Mouse (Mus musculus) liver, postnatal 0 days (tissue): ENCODE measurements around the gene Nfix. TPM values are rescaled to one million over a fixed set of nuclear protein-coding genes. Genes with fewer than 3 reads are reported as not detected.

ENCODE experiments used
- ATAC-seq: fragments of 200-750 bp; cut with Nextera tagmentation; 2 replicates; pipeline ENCODE4 v1.8.0; 2017; ENCODE audit warnings: mild to moderate bottlenecking, moderate library complexity
- DNase-seq: peaks from one replicate; pipeline ENCODE4 v3.0.0-alpha.2; 2016
- H3K27ac ChIP-seq: fragments of 300-500 bp; sonication (generic); 2 replicates; pipeline ENCODE4 v1.5.1; 2014; ENCODE audit warnings: antibody characterized with exemption, moderate library complexity, mild to moderate bottlenecking, low read depth
- H3K27me3 ChIP-seq: fragments of 300-500 bp; sonication (generic); 2 replicates; pipeline ENCODE4 v1.6.1; 2014; ENCODE audit warnings: low read length, control low read depth, mixed read lengths; ENCODE audit not compliant: insufficient read depth
- H3K36me3 ChIP-seq: fragments of 300-500 bp; sonication (generic); replicated peaks from 2 replicates; pipeline ENCODE4 v1.6.1; 2014; ENCODE audit warnings: mild to moderate bottlenecking, control low read depth, low read length, moderate library complexity, mixed read lengths; ENCODE audit not compliant: insufficient read depth
- H3K4me1 ChIP-seq: fragments of 300-500 bp; sonication (generic); 2 replicates; pipeline ENCODE4 v1.6.1; 2014; ENCODE audit warnings: antibody characterized with exemption, mild to moderate bottlenecking, control low read depth; ENCODE audit not compliant: insufficient read depth
- H3K4me2 ChIP-seq: fragments of 300-500 bp; sonication (generic); 2 replicates; pipeline ENCODE4 v1.6.1; 2014; ENCODE audit warnings: low read depth, mild to moderate bottlenecking, low read length, moderate library complexity, mixed read lengths
- H3K4me3 ChIP-seq: fragments of 300-500 bp; sonication (generic); 2 replicates; pipeline ENCODE4 v1.5.1; 2014; ENCODE audit warnings: low read depth, low read length
- H3K9ac ChIP-seq: fragments of 300-500 bp; sonication (generic); replicated peaks from 2 replicates; pipeline ENCODE4 v1.6.1; 2014; ENCODE audit warnings: mild to moderate bottlenecking, moderate library complexity
- H3K9me3 ChIP-seq: fragments of 300-500 bp; sonication (generic); 2 replicates; pipeline ENCODE4 v1.6.1; 2016; ENCODE audit warnings: mild to moderate bottlenecking, control low read depth, low read length, mixed read lengths
- CTCF ChIP-seq: sonication (generic); IDR thresholded peaks from 2 replicates; pipeline ENCODE4 v1.5.1; 2016; ENCODE audit warnings: antibody characterized with exemption, low read depth
- EP300 ChIP-seq: IDR thresholded peaks from 2 replicates; pipeline ENCODE4 v1.6.1; 2016; ENCODE audit warnings: antibody characterized with exemption, low read depth, mild to moderate bottlenecking
- WGBS: fragments of 180-500 bp; shearing (Covaris S2); extraction: QIAGEN DNeasy Blood & Tissue Kit; methylation state at CpG from one replicate; pipeline ENCODE4 v1.1.7; 2014; ENCODE audit not compliant: insufficient replicate concordance; 5-methylcytosine and 5-hydroxymethylcytosine counted together
- polyA plus RNA-seq: library from polyadenylated mRNA; unstranded; fragments of >200 nt; fragmentation: Nextera tagmentation; extraction: Ambion mirVana; gene quantifications from 2 replicates; pipeline ENCODE4 v1.2.1, GENCODE M21; 2015

Nfix gene
- polyA plus RNA-seq, 1 experiment from 2014 or later, result 4.7 TPM

DNA sequence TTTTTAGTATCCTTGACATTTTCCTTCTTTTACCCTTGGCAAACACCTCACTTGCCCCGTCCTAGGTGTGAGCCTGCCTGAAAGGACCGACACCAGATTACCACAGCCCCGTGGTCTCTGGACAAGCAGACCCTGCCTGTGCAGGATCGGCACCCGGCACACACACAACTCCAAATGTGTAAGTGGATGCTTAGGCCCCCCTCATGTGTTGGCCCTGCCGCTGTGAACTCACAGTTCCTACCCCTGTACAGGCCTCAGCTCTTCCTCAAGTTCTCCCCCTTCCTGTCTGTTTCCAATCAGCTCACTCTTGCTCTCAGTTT, 77.7 kb downstream of the Nfix start:
- H3K36me3 ChIP-seq, result peaks cover 7% of the 10 kb centered on the region
- no peak for TF ChIP-seq EP300
- no peak for TF ChIP-seq CTCF
- no peak for DNase-seq
- H3K9ac ChIP-seq, result peak overlapping the region; percentile 56
- H3K4me3 ChIP-seq, result peak overlapping the region; percentile 38
- ATAC-seq, result no peak
- peak overlapping the region; percentile 75 for H3K4me2 ChIP-seq
- H3K27me3 ChIP-seq, result no peaks in the 10 kb centered on the region
- peak overlapping the region; percentile 87 for H3K27ac ChIP-seq
- H3K9me3 ChIP-seq, result no peaks in the 10 kb centered on the region
- 46% methylated on average over 6 of the region's 6 CpGs for WGBS
- peaks cover 58% of the 10 kb centered on the region for H3K4me1 ChIP-seq

- H3K4me2 ChIP-seq, result no peak overlapping the region
- peaks cover 33% of the 10 kb centered on the region for H3K4me1 ChIP-seq
- no peaks in the 10 kb centered on the region; the same call in 1 of the 2 replicates for H3K36me3 ChIP-seq
- no peak overlapping the region for H3K4me3 ChIP-seq
- TF ChIP-seq CTCF (no peak), EP300 (no peak)
- no peak overlapping the region for H3K9ac ChIP-seq
- no peaks in the 10 kb centered on the region for H3K9me3 ChIP-seq
- 84% methylated on average over 5 of the region's 5 CpGs for WGBS
- no peaks in the 10 kb centered on the region for H3K27me3 ChIP-seq
- DNase-seq (no peak), ATAC-seq (no peak)
- no peak overlapping the region for H3K27ac ChIP-seq
Observed at GRCm38 (mm10) chr8:84718959-84719690, 81.0 kb downstream of the Nfix start.

DNA sequence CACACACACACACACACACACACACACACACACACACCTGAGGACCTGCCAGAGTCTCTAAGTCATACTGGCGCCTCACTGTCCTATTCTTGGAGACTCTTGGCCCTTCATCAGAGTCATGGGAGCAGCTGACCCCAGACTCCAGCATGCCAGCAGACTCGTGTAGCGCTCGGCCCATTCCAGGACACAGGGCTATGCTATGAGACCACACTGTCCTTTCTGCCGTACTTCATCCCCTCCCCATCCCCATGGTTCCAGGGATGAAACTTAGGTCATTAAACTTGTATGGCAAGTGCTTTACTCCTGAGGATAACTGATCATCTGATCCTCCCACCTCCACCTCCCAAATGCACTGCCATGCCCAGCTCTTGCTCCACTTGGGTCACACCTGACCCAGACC, 81.7 kb downstream of the Nfix start:
- TF ChIP-seq EP300 (no peak), CTCF (no peak)
- Histone ChIP-seq H3K4me1 (peaks cover 33% of the 10 kb centered on the region), H3K4me3 (no peak overlapping the region), H3K9ac (no peak overlapping the region), H3K9me3 (no peaks in the 10 kb centered on the region), H3K36me3 (no peaks in the 10 kb centered on the region; the same call in 1 of the 2 replicates), H3K27ac (no peak overlapping the region), H3K27me3 (no peaks in the 10 kb centered on the region), H3K4me2 (no peak overlapping the region)
- DNase-seq, result no peak
- WGBS, result 71% methylated on average over 5 of the region's 5 CpGs
- ATAC-seq, result no peak

GRCm38 (mm10) chr8:84716790-84717189, 83.4 kb downstream of the Nfix start:
- TF ChIP-seq EP300, result no peak
- no peak for TF ChIP-seq CTCF
- Histone ChIP-seq H3K4me2 (no peak overlapping the region), H3K36me3 (no peaks in the 10 kb centered on the region; the same call in 1 of the 2 replicates), H3K4me1 (peaks cover 32% of the 10 kb centered on the region), H3K27me3 (no peaks in the 10 kb centered on the region), H3K9me3 (no peaks in the 10 kb centered on the region), H3K4me3 (no peak overlapping the region), H3K27ac (peak overlapping the region; percentile 30; the same call in 1 of the 2 replicates), H3K9ac (no peak overlapping the region)
- no peak for DNase-seq
- 90% methylated on average over 11 of the region's 11 CpGs for WGBS
- no peak for ATAC-seq

DNA sequence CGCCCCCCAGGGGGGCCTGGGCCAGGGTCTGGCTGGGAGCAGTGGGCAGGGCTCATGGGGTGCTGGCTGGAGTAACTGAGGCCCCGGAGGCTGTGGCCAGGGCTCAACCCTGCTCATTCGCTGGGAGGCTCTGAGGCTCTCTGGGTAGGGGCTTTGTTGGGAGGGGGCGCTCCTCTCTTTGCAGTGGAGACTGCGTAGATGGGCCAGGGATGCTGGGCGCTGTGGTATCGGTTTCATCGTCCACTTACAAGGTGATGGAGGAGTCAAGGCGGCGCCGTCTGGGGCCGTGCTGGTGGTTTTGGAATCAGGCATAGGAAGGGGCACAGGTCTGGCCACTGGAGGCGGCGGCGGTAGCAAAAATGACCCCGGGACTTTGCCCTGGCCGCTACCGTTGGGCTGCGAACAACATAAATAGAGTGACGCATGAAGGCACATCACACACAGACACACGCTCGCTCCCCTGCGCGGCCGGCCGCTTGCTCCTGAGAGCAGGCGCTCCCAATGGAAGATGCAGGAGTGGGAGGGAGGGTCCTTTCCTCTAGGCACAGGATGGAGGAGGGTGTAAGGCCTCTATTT, 84.2 kb downstream of the Nfix start:
- WGBS, result 67% methylated on average over 26 of the region's 27 CpGs
- no peaks in the 10 kb centered on the region for H3K9me3 ChIP-seq
- no peaks in the 10 kb centered on the region; the same call in 1 of the 2 replicates for H3K36me3 ChIP-seq
- DNase-seq (peak; percentile 73), ATAC-seq (peak; percentile 87)
- H3K4me2 ChIP-seq, result peak overlapping the region; percentile 68
- no peaks in the 10 kb centered on the region for H3K27me3 ChIP-seq
- 0 out of 2 replicates have a peak, but pooled peaks have one; percentile 3 for TF ChIP-seq CTCF
- no peak for TF ChIP-seq EP300
- peak overlapping the region; percentile 81 for H3K27ac ChIP-seq
- peak overlapping the region; percentile 41 for H3K4me3 ChIP-seq
- peak overlapping the region; percentile 59; the same call in 1 of the 2 replicates for H3K9ac ChIP-seq
- peaks cover 30% of the 10 kb centered on the region for H3K4me1 ChIP-seq

DNA sequence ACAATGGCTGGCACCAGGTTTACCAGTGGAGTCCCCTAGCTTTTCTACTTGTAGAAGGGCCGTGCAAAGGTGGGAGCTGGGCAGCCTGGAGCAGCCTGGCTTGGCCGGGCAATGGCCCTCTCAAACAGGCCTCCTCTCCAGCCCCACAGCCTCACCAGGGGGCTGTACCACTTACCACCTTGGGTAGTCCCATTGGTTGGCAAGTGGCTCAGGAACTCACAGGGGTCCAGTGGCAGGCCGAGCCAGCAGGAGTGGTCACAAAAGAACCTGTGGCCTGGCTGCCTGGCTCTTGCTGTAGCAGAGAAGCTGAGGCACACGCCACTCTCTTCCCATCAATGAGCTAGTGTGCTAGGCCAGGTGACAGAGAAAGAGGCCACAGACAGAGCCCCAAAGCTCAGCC, 86.0 kb downstream of the Nfix start:
- Histone ChIP-seq H3K4me3 (no peak overlapping the region), H3K4me1 (peaks cover 30% of the 10 kb centered on the region), H3K36me3 (no peaks in the 10 kb centered on the region), H3K27me3 (no peaks in the 10 kb centered on the region), H3K27ac (no peak overlapping the region), H3K9me3 (no peaks in the 10 kb centered on the region), H3K4me2 (no peak overlapping the region), H3K9ac (no peak overlapping the region)
- no peak for DNase-seq
- WGBS, result 81% methylated on average over 4 of the region's 4 CpGs
- ATAC-seq, result no peak
- TF ChIP-seq CTCF (no peak), EP300 (no peak)
